ENCODE assay signal across 8 mouse cellular contexts in the genomic region with DNA sequence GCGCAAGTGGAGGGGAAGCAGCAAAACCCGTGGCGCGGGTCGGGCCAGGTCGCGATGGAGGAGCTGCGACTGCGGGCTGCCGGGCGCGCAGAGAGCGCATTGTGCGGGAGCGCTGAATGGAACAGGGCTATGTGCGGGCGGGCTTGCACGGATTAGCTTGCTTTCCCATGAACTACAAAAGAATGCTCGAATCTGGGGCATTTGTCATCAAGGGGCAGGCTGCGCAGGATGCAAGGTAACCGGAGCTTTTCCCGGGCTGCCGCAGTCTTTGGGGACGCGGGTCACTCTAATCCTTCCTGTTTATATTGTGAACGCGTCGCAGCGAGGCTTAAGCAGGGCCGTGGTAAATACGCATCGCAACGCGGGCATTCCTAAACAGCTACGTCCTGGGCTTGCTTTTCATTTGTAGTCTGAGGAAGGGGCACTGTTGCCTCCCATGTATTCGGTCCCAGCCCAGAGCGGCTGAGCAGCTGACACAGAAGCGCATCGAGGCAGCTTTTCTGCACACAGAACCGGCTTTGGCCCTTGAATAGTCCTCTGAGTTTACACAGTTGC.
DNase-seq lines count a peak whose midpoint lies in the region; ATAC-seq and TF ChIP-seq lines count a peak whose summit lies in the region.

No protein-coding gene starts in this region.

- no peak for TF ChIP-seq CTCF in liver, postnatal 0 days (IDR thresholded peaks at IDR 0.05; ENCODE audit: low read depth)
- TF ChIP-seq CTCF in olfactory bulb, adult 2 months (IDR thresholded peaks at IDR 0.05; ENCODE audit: insufficient read depth, low read depth, low read length): no peak

- H3K4me2 ChIP-seq in hindbrain, embryonic 13.5 days: peak overlapping the region; percentile 76
- H3K4me2 ChIP-seq in liver, postnatal 0 days (ENCODE audit: low read depth, low read length): peak overlapping the region; percentile 70

- no peak for TF ChIP-seq POLR2A in olfactory bulb, adult 2 months (IDR thresholded peaks at IDR 0.05; ENCODE audit: insufficient read depth, low read depth, low read length)

- intact Hi-C loops in heart, postnatal 14 days (cut with DNase I): no loop called here
- intact Hi-C loops in gastrocnemius, postnatal 36 days (cut with DNase I): no loop called here

- H3K4me3 ChIP-seq in hindbrain, embryonic 13.5 days: peak overlapping the region; percentile 53
- H3K4me3 ChIP-seq in liver, postnatal 0 days (ENCODE audit: low read depth, low read length): peak overlapping the region; percentile 44
- H3K4me3 ChIP-seq in olfactory bulb, adult 2 months (ENCODE audit: insufficient read depth, low read depth, low read length): peak overlapping the region; percentile 59

- WGBS in hindbrain, embryonic 13.5 days: under 1% methylated on average over 40 of the region's 40 CpGs
- WGBS in liver, postnatal 0 days (ENCODE audit: insufficient replicate concordance): 3% methylated on average over 40 of the region's 40 CpGs
- WGBS in olfactory bulb, adult 2 months: 2% methylated on average over 40 of the region's 40 CpGs

- H3K27me3 ChIP-seq in hindbrain, embryonic 13.5 days: peaks cover 8% of the 10 kb centered on the region; the same call in 1 of the 2 replicates
- H3K27me3 ChIP-seq in liver, postnatal 0 days (ENCODE audit: insufficient read depth, low read length): peaks cover 6% of the 10 kb centered on the region; the same call in 1 of the 2 replicates

- ATAC-seq in hindbrain, embryonic 13.5 days (ENCODE audit: low FRiP score): peak; percentile 84
- no peak for ATAC-seq in liver, postnatal 0 days

- H3K9ac ChIP-seq in hindbrain, embryonic 13.5 days: peak overlapping the region; percentile 74
- H3K9ac ChIP-seq in liver, postnatal 0 days (replicated peaks): peak overlapping the region; percentile 18; the same call in 1 of the 2 replicates

- no peak for TF ChIP-seq EP300 in liver, postnatal 0 days (IDR thresholded peaks at IDR 0.05; ENCODE audit: low read depth)

- no peaks in the 10 kb centered on the region for H3K36me3 ChIP-seq in hindbrain, embryonic 13.5 days
- H3K36me3 ChIP-seq in liver, postnatal 0 days (replicated peaks; ENCODE audit: insufficient read depth, low read length): no peaks in the 10 kb centered on the region

- peaks cover 12% of the 10 kb centered on the region; the same call in 1 of the 2 replicates for H3K4me1 ChIP-seq in hindbrain, embryonic 13.5 days (replicated peaks)
- H3K4me1 ChIP-seq in liver, postnatal 0 days (ENCODE audit: insufficient read depth): peaks cover 3% of the 10 kb centered on the region; the same call in 1 of the 2 replicates
- H3K4me1 ChIP-seq in olfactory bulb, adult 2 months (ENCODE audit: control insufficient read depth, insufficient read depth, low read length): peaks cover 10% of the 10 kb centered on the region; the same call in 1 of the 2 replicates

- no peaks in the 10 kb centered on the region for H3K9me3 ChIP-seq in hindbrain, embryonic 13.5 days
- H3K9me3 ChIP-seq in liver, postnatal 0 days (ENCODE audit: low read length): no peaks in the 10 kb centered on the region

- H3K27ac ChIP-seq in hindbrain, embryonic 13.5 days: peak overlapping the region; percentile 44; the same call in 1 of the 2 replicates
- no peak overlapping the region for H3K27ac ChIP-seq in liver, postnatal 0 days (ENCODE audit: low read depth)
- H3K27ac ChIP-seq in olfactory bulb, adult 2 months (ENCODE audit: insufficient read depth, low read depth, low read length): no peak overlapping the region

- DNase-seq in heart, adult 11 months: peak; percentile 88
- DNase-seq in heart, postnatal 14 days: no peak
- DNase-seq in Muller cell, postnatal 12 days (ENCODE audit: inconsistent ontology term): peak; percentile 84
- DNase-seq in embryo, embryonic 11 days: peak; percentile 77
- no peak for DNase-seq in liver, postnatal 0 days
- no peak for DNase-seq in gastrocnemius, postnatal 36 days

Comparison
In these comparisons a context has a peak if more than half of its experiments do, and no peak if none do; other contexts are left out.
1. DNase-seq: peak in heart, adult 11 months (single experiment), Muller cell, postnatal 12 days (single experiment) and embryo, embryonic 11 days (single experiment); none in heart, postnatal 14 days (0 of 2), liver, postnatal 0 days (single experiment) and gastrocnemius, postnatal 36 days (0 of 2).
2. Peak in every context shown above with its lines, with median percentiles within 50 percentile points of each other: H3K4me3 ChIP-seq.